Mouse (Mus musculus) ZHBTc4 (cell line): ENCODE results near the gene Slc39a9.

Experiments
- DNase-seq: peaks from one replicate; pipeline ENCODE4 v3.0.0-alpha.2; 2011; ENCODE audit warnings: low read depth, low spot score

The Slc39a9 gene

DNA sequence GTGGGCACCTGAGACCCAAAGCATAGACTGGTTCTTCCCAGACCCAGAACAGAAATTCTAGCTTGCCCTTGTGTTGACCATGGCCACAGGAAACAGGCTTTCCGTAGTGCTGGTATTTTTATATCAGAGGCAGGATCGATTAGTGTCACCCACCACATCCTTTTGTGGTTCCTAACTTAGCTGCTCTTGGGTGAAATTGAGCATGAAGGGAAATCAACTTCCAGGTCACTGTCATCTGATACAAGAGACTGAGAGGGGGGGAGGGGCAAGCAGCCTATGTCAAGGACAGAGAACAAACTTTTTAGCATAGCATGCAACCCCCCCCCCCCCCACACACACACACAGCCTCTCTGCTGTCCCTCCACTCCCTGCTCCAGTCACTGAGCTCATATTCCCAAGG is 75.5 kb downstream of the Slc39a9 start:
- DNase-seq = no peak

DNA sequence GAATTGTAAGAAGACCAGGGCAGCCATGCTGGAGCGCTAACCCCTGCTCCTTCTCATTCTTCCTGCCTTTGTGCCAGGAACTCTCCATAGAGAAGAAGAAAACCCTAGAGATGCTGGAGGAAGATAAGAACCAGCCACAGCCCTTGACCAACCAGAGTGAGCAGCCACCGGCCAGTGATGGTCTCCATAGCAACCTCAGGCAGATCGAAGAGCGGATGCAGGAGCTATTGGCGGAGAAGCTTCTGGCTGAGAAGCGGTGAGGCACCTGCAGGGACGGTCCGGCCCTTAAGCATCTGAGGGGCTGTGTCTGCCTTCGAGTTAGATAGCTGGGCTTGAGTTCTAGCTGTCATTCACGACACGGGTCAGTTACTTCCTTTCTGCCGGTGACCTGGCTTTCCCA is 76.8 kb downstream of the Slc39a9 start:
- peak; percentile 43 for DNase-seq

DNA sequence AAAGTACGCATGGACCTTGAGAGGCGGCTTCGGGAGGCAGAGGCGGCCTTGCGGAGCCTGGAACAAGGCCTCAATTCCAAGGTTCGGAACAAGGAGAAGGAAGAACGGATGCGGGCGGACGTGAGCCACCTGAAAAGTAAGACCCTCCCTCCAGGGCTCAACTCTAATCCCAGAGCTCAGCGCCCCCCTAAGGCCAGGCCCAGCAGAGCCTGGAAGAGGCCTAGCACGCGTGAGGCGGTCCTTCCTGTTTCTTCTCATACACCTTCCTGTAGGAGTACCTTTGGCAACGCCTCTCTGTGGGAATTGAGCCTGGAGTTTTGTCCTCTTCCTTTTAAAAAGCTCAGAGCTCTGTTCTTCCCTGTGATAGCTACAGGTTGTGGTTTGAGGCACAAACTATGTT is 77.8 kb downstream of the Slc39a9 start:
- DNase-seq = peak; percentile 89

DNA sequence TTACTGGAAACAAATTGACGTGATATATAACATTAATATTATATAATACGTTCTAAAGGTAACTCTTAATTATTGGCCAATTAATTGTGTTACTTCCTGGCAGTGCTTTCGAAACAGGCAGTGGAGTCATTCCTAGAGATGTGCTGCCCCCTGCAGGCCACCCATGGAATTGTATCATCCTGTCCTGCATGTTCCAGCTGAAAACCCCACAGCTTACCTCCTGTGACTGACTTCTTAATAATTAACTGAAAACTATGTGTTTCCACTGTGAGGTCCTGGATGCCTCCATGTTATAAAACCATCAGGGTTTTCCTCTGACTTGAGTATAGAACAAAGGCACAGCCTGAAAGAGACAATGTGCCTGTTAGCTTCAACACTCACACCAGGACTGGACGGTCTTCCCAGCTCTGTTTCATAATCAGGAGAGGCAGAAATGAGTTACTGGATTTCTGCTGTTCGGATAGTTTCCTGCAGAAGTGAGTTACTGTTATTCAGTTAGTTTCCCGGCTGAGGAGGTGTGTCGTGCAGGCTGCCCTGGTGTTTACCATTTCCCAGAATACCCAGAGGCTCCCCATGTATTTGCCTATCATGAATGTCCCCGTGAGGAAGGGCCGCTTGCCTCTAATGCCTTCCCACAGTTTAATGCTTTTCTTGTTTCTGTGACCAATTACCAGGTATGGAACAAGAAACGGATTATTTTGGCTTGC is 81.3 kb downstream of the Slc39a9 start:
- DNase-seq = peak; percentile 70

DNA sequence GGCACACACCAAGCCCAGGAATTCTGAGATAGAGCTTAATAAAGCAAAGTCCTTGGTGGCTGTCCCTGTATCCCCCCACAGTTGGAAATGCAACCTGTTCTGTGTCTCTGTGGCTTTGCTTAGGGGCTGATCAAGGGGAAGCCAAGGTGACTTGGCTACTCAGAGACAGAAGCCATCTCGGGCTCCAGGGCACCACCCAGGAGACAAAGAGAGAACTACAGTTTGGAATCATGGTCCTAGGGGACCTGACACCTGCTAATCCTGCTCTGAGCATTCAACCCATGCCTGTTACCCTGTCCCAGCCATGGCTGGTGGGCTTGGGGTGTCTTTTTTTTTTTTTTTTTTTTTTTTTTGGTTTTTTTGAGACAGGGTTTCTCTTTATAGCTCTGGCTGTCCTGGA is 84.5 kb downstream of the Slc39a9 start:
- DNase-seq = peak; percentile 55

DNA sequence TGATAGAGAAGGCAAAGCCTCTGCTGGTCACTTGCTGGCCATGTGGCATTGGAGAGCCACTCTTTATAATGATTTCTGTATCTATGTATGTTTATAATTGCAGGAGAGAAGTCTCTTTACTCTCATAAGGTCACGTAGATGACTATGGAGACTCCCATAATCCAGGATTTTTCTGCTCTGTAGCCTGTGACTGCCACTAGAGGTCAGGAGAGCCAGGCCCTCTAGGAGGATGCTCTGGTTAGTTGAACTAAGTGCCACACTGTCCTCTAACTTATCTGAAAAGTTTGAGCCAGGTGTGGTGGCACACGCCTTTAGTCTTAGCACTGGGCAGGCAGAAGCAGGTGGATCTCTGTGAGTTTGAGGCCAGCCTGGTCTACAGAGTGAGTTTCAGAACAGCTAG is 85.1 kb downstream of the Slc39a9 start:
- peak; percentile 20 for DNase-seq

DNA sequence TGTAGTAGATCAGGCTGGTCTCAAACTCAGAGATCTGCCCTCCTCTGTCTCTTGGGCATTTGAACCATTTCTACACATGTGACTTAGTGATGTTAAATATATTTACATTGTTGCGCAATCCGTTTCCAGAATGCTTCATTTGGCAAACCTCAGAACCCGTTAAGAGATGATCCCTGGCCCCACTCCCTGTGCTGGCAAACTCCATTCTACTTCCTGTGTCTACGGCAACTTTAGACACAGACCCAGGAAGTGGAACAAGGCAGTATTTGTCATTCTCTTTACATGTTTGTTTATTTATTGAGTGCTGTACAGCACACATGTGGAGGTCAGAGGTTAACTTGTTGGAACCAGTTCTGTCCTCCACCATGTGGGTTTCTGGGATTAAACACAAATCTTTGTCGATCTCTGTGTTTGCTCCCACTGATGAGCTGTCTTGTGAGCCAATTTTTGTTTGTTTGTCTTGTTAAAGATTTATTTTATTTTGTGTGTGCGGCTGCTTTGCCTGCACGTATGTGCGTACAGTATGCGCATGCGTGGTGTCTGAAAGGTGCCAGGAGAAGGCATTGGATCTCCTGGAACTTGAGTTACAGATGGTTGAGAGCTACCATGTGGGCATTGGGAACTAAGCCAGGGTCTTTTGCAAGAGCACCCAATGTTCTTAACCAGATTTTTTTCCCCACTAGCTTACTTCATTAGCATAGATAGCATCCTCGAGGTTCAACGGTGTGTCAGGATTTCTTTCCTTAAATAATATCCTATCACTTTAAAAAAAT is 86.3 kb downstream of the Slc39a9 start:
- DNase-seq = no peak

DNA sequence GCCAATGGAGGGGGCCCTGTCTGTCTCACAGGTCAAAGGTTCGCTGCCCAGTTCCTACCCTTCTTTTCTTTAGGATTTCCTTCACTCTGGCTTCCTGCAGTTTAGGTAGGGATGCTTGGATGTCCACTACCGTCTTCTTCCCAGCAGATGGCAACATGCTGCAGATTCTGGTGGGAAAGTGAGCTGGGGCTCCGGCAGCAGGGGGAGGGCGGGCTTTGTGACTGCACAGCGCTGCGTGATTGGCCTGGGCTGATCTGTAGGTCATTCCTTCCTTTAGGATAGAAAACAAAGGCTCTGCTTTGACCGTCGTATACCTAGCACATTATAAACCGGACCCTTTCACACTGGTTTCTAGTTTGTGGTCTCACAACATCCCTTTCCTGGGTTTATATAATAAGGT is 86.9 kb downstream of the Slc39a9 start:
- peak; percentile 91 for DNase-seq
